Mouse (Mus musculus) limb, embryonic 14.5 days (tissue): ENCODE data around the gene C8g. TPM values are rescaled to one million over a fixed set of nuclear protein-coding genes. Genes with fewer than 3 reads are reported as not detected.

Source experiments
- ATAC-seq: fragments of 200-750 bp; cut with Nextera tagmentation; 2 replicates; pipeline ENCODE4 v1.8.0; 2017; ENCODE audit warnings: low read depth, moderate number of reproducible peaks, moderate TSS enrichment; ENCODE audit not compliant: low FRiP score
- DNase-seq: peaks from one replicate; pipeline ENCODE4 v3.0.0-alpha.2; 2015; ENCODE audit warnings: low spot score
- H3K27ac ChIP-seq: fragments of 300-500 bp; sonication (generic); replicated peaks from 2 replicates; pipeline ENCODE4 v1.5.1; 2014; ENCODE audit warnings: low read depth, mild to moderate bottlenecking, low read length, moderate library complexity, mixed read lengths
- H3K27me3 ChIP-seq: fragments of 300-500 bp; sonication (generic); 2 replicates; pipeline ENCODE4 v1.6.1; 2014; ENCODE audit warnings: low read length, mixed read lengths; ENCODE audit not compliant: control insufficient read depth, insufficient read depth
- H3K36me3 ChIP-seq: fragments of 300-500 bp; sonication (generic); 2 replicates; pipeline ENCODE4 v1.6.1; 2014; ENCODE audit warnings: mild to moderate bottlenecking, low read length, moderate library complexity, mixed read lengths; ENCODE audit not compliant: control insufficient read depth, insufficient read depth
- H3K4me1 ChIP-seq: fragments of 300-500 bp; sonication (generic); 2 replicates; pipeline ENCODE4 v1.6.1; 2014; ENCODE audit warnings: antibody characterized with exemption, low read length, mixed read lengths; ENCODE audit not compliant: control insufficient read depth, insufficient read depth
- H3K4me2 ChIP-seq: fragments of 300-500 bp; sonication (generic); replicated peaks from 2 replicates; pipeline ENCODE4 v1.6.1; 2014; ENCODE audit warnings: low read depth, mild to moderate bottlenecking, low read length, moderate library complexity; ENCODE audit not compliant: severe bottlenecking
- H3K4me3 ChIP-seq: fragments of 300-500 bp; sonication (generic); replicated peaks from 2 replicates; pipeline ENCODE4 v1.5.1; 2014; ENCODE audit warnings: low read length
- H3K9ac ChIP-seq: fragments of 300-500 bp; sonication (generic); 2 replicates; pipeline ENCODE4 v1.6.1; 2014; ENCODE audit warnings: mild to moderate bottlenecking, low read depth, low read length, moderate library complexity; ENCODE audit not compliant: severe bottlenecking
- H3K9me3 ChIP-seq: fragments of 300-500 bp; sonication (generic); 2 replicates; pipeline ENCODE4 v1.6.1; 2016; ENCODE audit warnings: low read length; ENCODE audit not compliant: control insufficient read depth
- POLR2A ChIP-seq: fragments of 200-500 bp; IDR thresholded peaks from 2 replicates; pipeline ENCODE4 v1.8.0; 2012; ENCODE audit warnings: inconsistent platforms, mild to moderate bottlenecking, moderate library complexity, borderline replicate concordance; ENCODE audit not compliant: insufficient read depth, insufficient read length; ENCODE audit errors: extremely low read depth
- WGBS: fragments of 180-500 bp; shearing (Covaris S2); extraction: QIAGEN DNeasy Blood & Tissue Kit; methylation state at CpG from one replicate; pipeline ENCODE4 v1.1.7; 2014; 5-methylcytosine and 5-hydroxymethylcytosine counted together
- polyA plus RNA-seq, 2 experiments: library from polyadenylated mRNA; depleted of rRNA in 1 of 2; stranded (reverse) in 1 of 2; unstranded in 1 of 2; fragments of >200 nt; fragmentation: Nextera tagmentation in 1 of 2; extraction: Ambion mirVana in 1 of 2; gene quantifications; 2 replicates each; pipeline versions ENCODE4 v1.2.1 to v1.2.3; 2012 to 2014

Gene C8g
- polyA plus RNA-seq, 2 experiments = 4.2 to 4.4 TPM

DNA sequence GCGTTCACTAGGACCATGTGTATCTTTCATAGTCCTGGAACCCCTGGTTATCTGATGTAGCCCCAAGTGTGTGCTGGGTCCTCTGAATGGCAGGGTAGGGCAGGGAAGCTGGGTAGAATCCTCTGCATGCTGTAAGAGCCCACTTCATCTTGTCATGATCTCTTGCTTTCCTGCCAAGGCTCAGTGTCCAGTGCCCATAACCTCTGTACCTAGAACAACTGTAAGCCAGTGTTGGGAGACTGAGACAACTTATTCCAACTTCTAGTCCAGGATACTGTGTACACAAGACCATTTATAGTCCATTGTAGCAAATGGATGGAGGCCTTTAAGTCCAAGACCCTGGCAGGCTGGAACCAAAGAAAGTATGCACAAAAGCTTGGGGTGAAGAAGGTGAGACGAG lies 36.3 kb downstream of the C8g start:
- no peak overlapping the region for H3K4me2 ChIP-seq
- H3K9me3 ChIP-seq = no peaks in the 10 kb centered on the region
- ATAC-seq = no peak
- H3K9ac ChIP-seq = no peak overlapping the region
- H3K27me3 ChIP-seq = no peaks in the 10 kb centered on the region
- TF ChIP-seq POLR2A = no peak
- no peak overlapping the region for H3K4me3 ChIP-seq
- DNase-seq = no peak
- H3K36me3 ChIP-seq = no peaks in the 10 kb centered on the region
- H3K4me1 ChIP-seq = peaks cover 12% of the 10 kb centered on the region; the same call in 1 of the 2 replicates
- 90% methylated on average over 2 of the region's 2 CpGs for WGBS
- H3K27ac ChIP-seq = no peak overlapping the region

DNA sequence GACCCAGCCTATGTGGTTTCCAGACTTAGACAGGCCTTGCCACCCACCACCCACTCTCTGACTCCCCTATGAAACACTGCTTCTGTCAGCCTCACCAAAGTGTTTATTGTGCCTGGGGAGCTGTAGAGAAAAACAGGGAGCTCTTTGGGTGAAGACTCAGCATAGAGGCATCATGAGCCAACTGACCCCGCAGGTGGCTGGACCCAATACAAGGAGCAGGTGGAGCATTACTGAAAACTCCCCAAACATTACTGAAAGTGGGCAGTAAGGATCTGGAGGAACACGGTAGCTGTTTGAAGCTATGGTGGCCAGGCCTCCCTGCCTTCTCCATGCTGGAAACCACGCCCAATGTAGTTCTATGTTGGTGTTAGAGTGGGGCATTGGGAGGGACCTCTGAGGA lies 37.9 kb downstream of the C8g start:
- TF ChIP-seq POLR2A = no peak
- no peak overlapping the region for H3K27ac ChIP-seq
- no peak overlapping the region for H3K9ac ChIP-seq
- no peaks in the 10 kb centered on the region for H3K9me3 ChIP-seq
- 89% methylated on average over 3 of the region's 3 CpGs for WGBS
- DNase-seq = no peak
- no peak overlapping the region for H3K4me3 ChIP-seq
- H3K27me3 ChIP-seq = no peaks in the 10 kb centered on the region
- H3K4me1 ChIP-seq = peaks cover 17% of the 10 kb centered on the region
- no peak for ATAC-seq
- H3K36me3 ChIP-seq = no peaks in the 10 kb centered on the region
- no peak overlapping the region for H3K4me2 ChIP-seq

DNA sequence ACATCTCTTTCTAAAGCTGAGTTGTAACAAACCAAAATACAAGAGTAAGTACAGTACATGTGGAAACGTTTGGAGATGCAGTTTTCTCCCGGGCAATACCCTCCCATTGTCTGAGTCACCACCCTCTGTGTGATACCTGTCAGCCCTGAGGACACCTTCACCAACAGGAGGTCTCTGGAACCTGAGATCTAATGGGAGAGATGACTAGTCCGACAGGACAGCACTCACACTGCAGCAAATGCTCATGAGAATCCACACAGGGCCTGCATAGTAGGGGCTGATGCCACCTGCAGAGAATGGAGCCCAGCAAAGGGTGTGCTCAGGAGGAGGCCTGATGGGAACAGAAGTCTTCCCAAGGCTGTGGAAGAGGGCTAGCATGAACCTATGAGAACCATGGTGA lies 40.1 kb downstream of the C8g start:
- ATAC-seq (no peak), DNase-seq (no peak)
- Histone ChIP-seq H3K4me1 (peaks cover 17% of the 10 kb centered on the region), H3K4me2 (peak overlapping the region; percentile 86), H3K36me3 (0 out of 2 replicates have a peak, but pooled peaks cover 7% of the 10 kb centered on the region), H3K9me3 (no peaks in the 10 kb centered on the region), H3K27me3 (no peaks in the 10 kb centered on the region), H3K4me3 (peak overlapping the region; percentile 75), H3K27ac (peak overlapping the region; percentile 79), H3K9ac (peak overlapping the region; percentile 73)
- WGBS = 23% methylated on average over 3 of the region's 3 CpGs
- TF ChIP-seq POLR2A = no peak

DNA sequence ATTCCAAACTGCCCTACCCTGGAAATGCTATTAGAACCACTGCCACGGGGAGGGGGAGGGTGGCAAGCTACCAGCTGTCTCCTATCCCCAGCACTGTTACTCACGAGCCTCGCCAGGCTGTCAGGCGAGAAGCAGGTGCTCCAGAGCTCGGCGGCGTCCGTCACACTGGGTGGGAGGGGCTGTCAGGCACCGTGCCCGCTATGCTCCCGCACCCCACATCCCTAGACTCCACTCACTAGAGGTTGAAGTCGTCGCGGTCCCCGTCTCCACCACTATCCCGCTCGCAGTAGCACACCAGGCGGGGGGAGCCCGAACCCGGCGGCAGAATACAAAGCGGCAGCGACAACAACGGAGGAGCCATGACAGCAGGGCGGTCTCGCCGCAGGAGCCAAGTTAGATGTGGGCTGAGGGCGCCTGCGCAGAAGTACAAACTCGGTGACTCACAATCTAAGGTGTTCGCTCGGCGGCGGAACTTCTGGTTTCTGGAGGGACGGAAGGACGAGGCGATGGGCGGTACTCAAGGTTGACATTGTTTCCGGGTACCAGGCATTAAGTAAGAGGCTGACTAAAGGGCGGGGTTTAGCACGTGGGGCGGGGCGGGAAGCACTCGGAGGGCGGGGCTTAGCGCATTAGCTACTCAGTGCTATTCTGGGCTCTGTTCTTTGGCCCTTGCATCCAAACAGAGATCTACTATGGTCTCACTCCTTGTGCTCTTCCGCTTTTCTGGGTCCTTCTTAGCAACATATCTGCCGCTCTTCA lies 40.8 kb downstream of the C8g start, which contains the start of gene Paxx:
Paxx (minus strand) TSS at position 544 of the 759 bp plus-strand sequence.
- DNase-seq (peak; percentile 97), ATAC-seq (peak; percentile 94)
- WGBS = under 1% methylated on average over 48 of the region's 48 CpGs
- Histone ChIP-seq H3K27me3 (no peaks in the 10 kb centered on the region), H3K9me3 (no peaks in the 10 kb centered on the region), H3K4me2 (peak within 1 kb of the TSS; percentile 86), H3K4me3 (peak within 1 kb of the TSS; percentile 75), H3K9ac (peak within 1 kb of the TSS; percentile 73), H3K36me3 (0 out of 2 replicates have a peak, but pooled peaks cover 7% of the 10 kb centered on the region), H3K4me1 (peaks cover 15% of the 10 kb centered on the region), H3K27ac (peak within 1 kb of the TSS; percentile 79)
- no peak for TF ChIP-seq POLR2A

DNA sequence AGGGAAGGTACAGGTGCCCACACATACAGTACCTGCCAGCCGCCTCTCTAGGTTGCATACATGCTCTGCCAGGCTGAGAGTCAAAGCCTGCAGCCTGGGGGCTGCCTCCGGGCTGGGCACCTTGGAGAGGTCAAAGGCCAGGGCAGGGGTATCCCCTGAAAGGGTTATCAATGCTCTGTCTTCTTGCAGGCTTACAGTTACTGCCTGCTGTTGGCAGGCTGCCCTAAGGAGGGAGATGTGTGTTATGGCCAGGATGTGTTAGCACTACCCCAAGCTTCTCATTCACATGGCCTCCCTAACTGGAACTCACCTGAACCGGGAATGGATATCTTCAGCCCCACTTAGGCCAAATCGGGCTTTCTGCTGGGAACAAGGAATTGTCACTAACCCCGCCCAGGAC lies 41.4 kb downstream of the C8g start:
- peak overlapping the region; percentile 73 for H3K9ac ChIP-seq
- DNase-seq (no peak), ATAC-seq (no peak)
- 43% methylated on average over 5 of the region's 5 CpGs for WGBS
- peak overlapping the region; percentile 75 for H3K4me3 ChIP-seq
- H3K4me2 ChIP-seq = peak overlapping the region; percentile 86
- H3K9me3 ChIP-seq = no peaks in the 10 kb centered on the region
- peaks cover 14% of the 10 kb centered on the region for H3K4me1 ChIP-seq
- TF ChIP-seq POLR2A = no peak
- peak overlapping the region; percentile 79; the same call in 1 of the 2 replicates for H3K27ac ChIP-seq
- 0 out of 2 replicates have a peak, but pooled peaks cover 7% of the 10 kb centered on the region for H3K36me3 ChIP-seq
- H3K27me3 ChIP-seq = no peaks in the 10 kb centered on the region
